Mouse (Mus musculus) stomach, embryonic 14.5 days (tissue): ENCODE measurements around the gene Slc16a2. TPM values are rescaled to one million over a fixed set of nuclear protein-coding genes. Genes with fewer than 3 reads are reported as not detected.
"Not testable (repeated sequence)": the region's sequence is repeated elsewhere in the genome, so short reads cannot be mapped to it uniquely, and the experiment has no call there.

Experiments used
- ATAC-seq: fragments of 200-750 bp; cut with Nextera tagmentation; 2 replicates; pipeline ENCODE4 v1.8.0; 2017; ENCODE audit warnings: low read depth, moderate TSS enrichment; ENCODE audit not compliant: insufficient number of reproducible peaks, insufficient read depth, low FRiP score
- H3K27ac ChIP-seq: fragments of 300-500 bp; sonication (generic); 2 replicates; pipeline ENCODE4 v1.5.1; 2014; ENCODE audit warnings: mild to moderate bottlenecking, low read length, moderate library complexity, mixed read lengths
- H3K27me3 ChIP-seq: fragments of 300-500 bp; sonication (generic); 2 replicates; pipeline ENCODE4 v1.6.1; 2014; ENCODE audit warnings: low read length, control low read depth, mixed read lengths; ENCODE audit not compliant: control insufficient read depth, insufficient read depth
- H3K36me3 ChIP-seq: fragments of 300-500 bp; sonication (generic); 2 replicates; pipeline ENCODE4 v1.6.1; 2014; ENCODE audit warnings: mild to moderate bottlenecking, control low read depth, low read length, moderate library complexity, mixed read lengths; ENCODE audit not compliant: control insufficient read depth, insufficient read depth
- H3K4me1 ChIP-seq: fragments of 300-500 bp; sonication (generic); 2 replicates; pipeline ENCODE4 v1.6.1; 2014; ENCODE audit warnings: low read length, control low read depth, mixed read lengths; ENCODE audit not compliant: control insufficient read depth, insufficient read depth
- H3K4me2 ChIP-seq: fragments of 300-500 bp; sonication (generic); replicated peaks from 2 replicates; pipeline ENCODE4 v1.6.1; 2014; ENCODE audit warnings: low read depth, low read length, control low read depth
- H3K4me3 ChIP-seq: fragments of 300-500 bp; sonication (generic); 2 replicates; pipeline ENCODE4 v1.5.1; 2014; ENCODE audit warnings: low read depth, low read length, control low read depth
- H3K9ac ChIP-seq: fragments of 300-500 bp; sonication (generic); replicated peaks from 2 replicates; pipeline ENCODE4 v1.6.1; 2014; ENCODE audit warnings: low read depth, mild to moderate bottlenecking, control low read depth, low read length, moderate library complexity, mixed read lengths
- H3K9me3 ChIP-seq: fragments of 300-500 bp; sonication (generic); 2 replicates; pipeline ENCODE4 v1.6.1; 2016; ENCODE audit warnings: low read depth, low read length, control low read depth; ENCODE audit not compliant: control insufficient read depth
- WGBS: fragments of 180-500 bp; shearing (Covaris S2); extraction: QIAGEN DNeasy Blood & Tissue Kit; methylation state at CpG from one replicate; pipeline ENCODE4 v1.1.7; 2014; 5-methylcytosine and 5-hydroxymethylcytosine counted together
- polyA plus RNA-seq: library from polyadenylated mRNA; unstranded; fragments of >200 nt; fragmentation: Nextera tagmentation; extraction: Ambion mirVana; gene quantifications from 2 replicates; pipeline ENCODE4 v1.2.1, GENCODE M21; 2014

Gene Slc16a2
- polyA plus RNA-seq, 1 experiment from 2014 or later: 10.0 TPM

GRCm38 (mm10) chrX:103664445-103664844 is 157.3 kb downstream of the Slc16a2 start:
- H3K36me3 ChIP-seq, ATAC-seq, H3K9ac ChIP-seq, H3K27me3 ChIP-seq, H3K9me3 ChIP-seq, H3K4me2 ChIP-seq, H3K4me3 ChIP-seq, H3K4me1 ChIP-seq, H3K27ac ChIP-seq: not testable (repeated sequence)
- 81% methylated on average over 10 of the region's 10 CpGs for WGBS

GRCm38 (mm10) chrX:103658985-103659384 is 162.8 kb downstream of the Slc16a2 start:
- Histone ChIP-seq H3K9me3 (no peaks in the 10 kb centered on the region; the same call in 1 of the 2 replicates), H3K4me1 (no peaks in the 10 kb centered on the region), H3K27ac (no peak overlapping the region), H3K27me3 (no peaks in the 10 kb centered on the region), H3K4me3 (no peak overlapping the region), H3K4me2 (no peak overlapping the region), H3K9ac (no peak overlapping the region), H3K36me3 (no peaks in the 10 kb centered on the region)
- WGBS: 60% methylated on average over 3 of the region's 4 CpGs
- no peak for ATAC-seq

DNA sequence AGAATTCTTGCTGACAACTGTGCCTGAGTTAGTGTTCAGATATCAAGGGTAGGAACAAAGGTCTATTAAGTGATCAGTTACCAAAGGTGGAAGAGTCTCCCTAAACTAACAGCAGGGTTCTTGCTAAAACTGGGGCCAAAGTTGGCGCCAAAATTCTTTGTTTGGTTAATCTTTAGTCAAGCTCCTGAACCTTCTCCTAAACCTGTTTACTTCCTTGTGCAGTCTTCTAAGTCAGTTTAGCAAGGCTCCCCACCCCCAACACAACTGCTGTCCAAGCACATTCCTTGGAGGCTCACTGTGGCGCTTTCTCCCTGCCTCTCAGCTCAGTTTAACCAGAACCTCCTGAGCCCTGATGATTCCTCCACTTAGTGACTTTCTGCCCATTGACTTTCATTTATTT is 168.8 kb downstream of the Slc16a2 start:
- H3K36me3 ChIP-seq: no peaks in the 10 kb centered on the region
- 28% methylated on average over 2 of the region's 2 CpGs for WGBS
- H3K27me3 ChIP-seq: no peaks in the 10 kb centered on the region
- no peak for ATAC-seq
- H3K27ac ChIP-seq: no peak overlapping the region
- no peak overlapping the region for H3K4me3 ChIP-seq
- no peak overlapping the region for H3K9ac ChIP-seq
- H3K9me3 ChIP-seq: no peaks in the 10 kb centered on the region
- no peaks in the 10 kb centered on the region for H3K4me1 ChIP-seq
- no peak overlapping the region for H3K4me2 ChIP-seq

DNA sequence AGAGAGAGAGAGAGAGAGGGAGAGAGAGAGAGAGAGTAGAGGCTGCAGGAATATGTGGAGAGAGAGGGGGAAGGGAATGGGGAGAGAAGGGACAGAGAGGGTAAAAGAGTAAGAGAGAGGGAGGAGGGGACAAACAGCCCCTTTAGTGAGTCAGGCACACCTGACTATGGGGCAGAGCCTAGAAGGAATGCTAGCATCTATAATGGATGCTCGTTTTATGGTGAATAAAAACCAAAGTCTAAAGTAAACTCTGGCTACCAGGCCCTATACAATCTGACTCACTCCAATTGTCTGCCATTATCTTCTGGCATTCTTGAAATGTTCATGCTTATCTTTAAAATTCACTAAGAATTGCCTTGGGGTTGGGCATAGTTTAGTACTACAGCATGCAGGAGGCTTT is 169.7 kb downstream of the Slc16a2 start:
- H3K4me3 ChIP-seq: no peak overlapping the region
- no peak for ATAC-seq
- no peaks in the 10 kb centered on the region for H3K27me3 ChIP-seq
- H3K4me2 ChIP-seq: no peak overlapping the region
- H3K36me3 ChIP-seq: no peaks in the 10 kb centered on the region
- no peak overlapping the region for H3K9ac ChIP-seq
- H3K27ac ChIP-seq: no peak overlapping the region
- no peaks in the 10 kb centered on the region for H3K4me1 ChIP-seq
- H3K9me3 ChIP-seq: no peaks in the 10 kb centered on the region
- 32% methylated on average over 1 of the region's 1 CpGs for WGBS

Other genes with a start within 250 kb of the Slc16a2 start
- not detected in 2 replicates for gene Zcchc13, start 191.4 kb downstream of the Slc16a2 start, polyA plus RNA-seq
- 39.9 and 44.4 TPM in 2 replicates for gene Rlim, start 159.3 kb upstream of the Slc16a2 start, polyA plus RNA-seq